Mouse (Mus musculus) G1E (cell line): Measurements from ENCODE around the gene Ppp4r1. TPM values are rescaled to one million over a fixed set of nuclear protein-coding genes. Genes with fewer than 3 reads are reported as not detected.

Experiments
- ATAC-seq: 2 replicates; pipeline ENCODE4 v1.8.0; 2016; ENCODE audit warnings: mild to moderate bottlenecking; ENCODE audit not compliant: insufficient number of reproducible peaks, poor library complexity, low FRiP score, severe bottlenecking; ENCODE audit errors: extremely low read depth
- DNase-seq: peaks from one replicate; pipeline ENCODE4 v3.0.0; 2012; ENCODE audit warnings: low spot score
- H3K27me3 ChIP-seq: 2 replicates; pipeline ENCODE4 v1.6.1; 2012; ENCODE audit warnings: mild to moderate bottlenecking, low read length, inconsistent platforms; ENCODE audit not compliant: insufficient read depth
- H3K36me3 ChIP-seq: replicated peaks from 2 replicates; pipeline ENCODE3; 2012; ENCODE audit warnings: mild to moderate bottlenecking, inconsistent platforms
- H3K4me1 ChIP-seq: 2 replicates; pipeline ENCODE4 v1.6.1; 2012; ENCODE audit warnings: low read depth, low read length, inconsistent platforms, mixed read lengths; ENCODE audit not compliant: insufficient read depth
- H3K4me3 ChIP-seq: 2 replicates; pipeline ENCODE4 v1.5.1; 2012; ENCODE audit warnings: low read depth, mild to moderate bottlenecking, inconsistent platforms, low read length, moderate library complexity, mixed read lengths
- H3K9me3 ChIP-seq: replicated peaks from 2 replicates; pipeline ENCODE4 v1.6.1; 2012; ENCODE audit warnings: inconsistent platforms
- CTCF ChIP-seq: IDR thresholded peaks from 2 replicates; pipeline ENCODE4 v1.5.1; 2012; ENCODE audit warnings: low read depth, low read length, inconsistent platforms, mixed read lengths
- GATA1 ChIP-seq: IDR thresholded peaks from 2 replicates; pipeline ENCODE4 v1.6.1; 2012; ENCODE audit warnings: borderline replicate concordance, low read length, inconsistent platforms, mixed read lengths
- GATA2 ChIP-seq: IDR thresholded peaks from 2 replicates; pipeline ENCODE4 v1.6.1; 2012; ENCODE audit warnings: low read depth, low read length, inconsistent platforms, borderline replicate concordance
- POLR2AphosphoS5 ChIP-seq: IDR thresholded peaks from 2 replicates; pipeline ENCODE4 v1.6.1; 2012; ENCODE audit warnings: low read depth, low read length, inconsistent platforms; ENCODE audit not compliant: insufficient replicate concordance
- TAL1 ChIP-seq: conservative IDR thresholded peaks from 2 replicates; pipeline ENCODE4 v1.6.1; 2012; ENCODE audit warnings: low read depth, low read length, inconsistent platforms, mixed read lengths
- polyA plus RNA-seq: library from polyadenylated mRNA; stranded (reverse); fragments of >175 nt; gene quantifications from 2 replicates; pipeline ENCODE4 v1.2.3, GENCODE M21; 2012
- total RNA-seq, 2 experiments: library from RNA; stranded (forward) in 1 of 2; stranded (reverse) in 1 of 2; fragments of 200-1000 nt in 1 of 2; fragments of >200 nt in 1 of 2; fragmentation: Nextera tagmentation in 1 of 2; gene quantifications; 2 replicates each; pipeline ENCODE4 v1.2.3; 2014 to 2017

The Ppp4r1 gene
- total and polyA plus RNA-seq, 3 experiments, result 20.0 to 33.0 (median 32.8) TPM

GRCm38 (mm10) chr17:65788542-65789291 lies 6.3 kb downstream of the Ppp4r1 start:
- Histone ChIP-seq H3K27me3 (no peaks in the 10 kb centered on the region), H3K4me1 (peaks cover 32% of the 10 kb centered on the region), H3K4me3 (no peak overlapping the region), H3K36me3 (peaks cover 63% of the 10 kb centered on the region), H3K9me3 (no peaks in the 10 kb centered on the region)
- DNase-seq (no peak), ATAC-seq (no peak)
- TF ChIP-seq GATA2, result no peak
- TF ChIP-seq POLR2AphosphoS5, result no peak
- no peak for TF ChIP-seq GATA1
- no peak for TF ChIP-seq TAL1
- TF ChIP-seq CTCF, result no peak

- H3K27me3 ChIP-seq, result no peaks in the 10 kb centered on the region
- H3K36me3 ChIP-seq, result peaks cover 68% of the 10 kb centered on the region
- H3K4me3 ChIP-seq, result no peak overlapping the region
- H3K4me1 ChIP-seq, result peaks cover 26% of the 10 kb centered on the region
- ATAC-seq, result no peak
- DNase-seq, result no peak
- no peaks in the 10 kb centered on the region for H3K9me3 ChIP-seq
- no peak for TF ChIP-seq CTCF
- TF ChIP-seq GATA1, result no peak
- TF ChIP-seq POLR2AphosphoS5, result no peak
- TF ChIP-seq TAL1, result no peak
- no peak for TF ChIP-seq GATA2
Observed at GRCm38 (mm10) chr17:65789576-65789975, 7.2 kb downstream of the Ppp4r1 start.

GRCm38 (mm10) chr17:65791161-65791560 lies 8.8 kb downstream of the Ppp4r1 start:
- peaks cover 19% of the 10 kb centered on the region for H3K4me1 ChIP-seq

GRCm38 (mm10) chr17:65793307-65793930 lies 11.0 kb downstream of the Ppp4r1 start:
- H3K4me3 ChIP-seq, result no peak overlapping the region
- no peak for DNase-seq
- no peaks in the 10 kb centered on the region for H3K9me3 ChIP-seq
- peaks cover 57% of the 10 kb centered on the region for H3K36me3 ChIP-seq
- no peaks in the 10 kb centered on the region for H3K27me3 ChIP-seq
- no peak for TF ChIP-seq GATA2
- no peak for TF ChIP-seq TAL1
- TF ChIP-seq CTCF, result no peak
- TF ChIP-seq POLR2AphosphoS5, result no peak
- TF ChIP-seq GATA1, result no peak
- no peak for ATAC-seq
- H3K4me1 ChIP-seq, result peaks cover 13% of the 10 kb centered on the region

More at GRCm38 (mm10) chr17:65791161-65791560, 8.8 kb downstream of the Ppp4r1 start:
- no peak for ATAC-seq
- no peaks in the 10 kb centered on the region for H3K27me3 ChIP-seq
- DNase-seq, result no peak
- TF ChIP-seq POLR2AphosphoS5 (no peak), CTCF (no peak), TAL1 (no peak), GATA1 (no peak), GATA2 (no peak)
- H3K4me3 ChIP-seq, result no peak overlapping the region
- peaks cover 64% of the 10 kb centered on the region for H3K36me3 ChIP-seq
- H3K9me3 ChIP-seq, result no peaks in the 10 kb centered on the region

GRCm38 (mm10) chr17:65794096-65794850 lies 11.9 kb downstream of the Ppp4r1 start:
- peaks cover 51% of the 10 kb centered on the region for H3K36me3 ChIP-seq
- no peaks in the 10 kb centered on the region for H3K27me3 ChIP-seq
- TF ChIP-seq CTCF (no peak), GATA1 (no peak), GATA2 (no peak), TAL1 (no peak)
- DNase-seq, result no peak
- no peak overlapping the region for H3K4me3 ChIP-seq
- peaks cover 16% of the 10 kb centered on the region for H3K4me1 ChIP-seq
- H3K9me3 ChIP-seq, result no peaks in the 10 kb centered on the region
- ATAC-seq, result no peak

- ATAC-seq (no peak), DNase-seq (no peak)
- no peak overlapping the region for H3K4me3 ChIP-seq
- no peaks in the 10 kb centered on the region for H3K27me3 ChIP-seq
- peaks cover 24% of the 10 kb centered on the region for H3K4me1 ChIP-seq
- TF ChIP-seq GATA1 (no peak), POLR2AphosphoS5 (no peak), CTCF (no peak), TAL1 (no peak), GATA2 (no peak)
- H3K9me3 ChIP-seq, result no peaks in the 10 kb centered on the region
- H3K36me3 ChIP-seq, result peaks cover 46% of the 10 kb centered on the region
Observed at GRCm38 (mm10) chr17:65796056-65796455, 13.7 kb downstream of the Ppp4r1 start.
